Mouse (Mus musculus): Measurements from ENCODE around the gene Syt13. TPM values are rescaled to one million over a fixed set of nuclear protein-coding genes. Genes with fewer than 3 reads are reported as not detected.

The Syt13 gene
- polyA plus RNA-seq, 1 experiment from 2014 or later = 5.2 TPM

Other genes with a start within 250 kb of the Syt13 start
- gene Prdm11, start 131.1 kb downstream of the Syt13 start, polyA plus RNA-seq (2016; fragmentation: Nextera tagmentation; extraction: Ambion mirVana) = 2.8 and 3.4 TPM in 2 replicates